Mouse (Mus musculus) limb, embryonic 13.5 days (tissue): Measurements from ENCODE around the gene Efcab11. TPM values are rescaled to one million over a fixed set of nuclear protein-coding genes. Genes with fewer than 3 reads are reported as not detected.
A peak's percentile ranks its signal among the peaks of the same experiment; 100 is the strongest.

Experiments
- ATAC-seq: fragments of 200-750 bp; cut with Nextera tagmentation; 2 replicates; pipeline ENCODE4 v1.8.0; 2017; ENCODE audit warnings: low read depth, moderate number of reproducible peaks, moderate TSS enrichment; ENCODE audit not compliant: low FRiP score
- H3K27ac ChIP-seq: fragments of 300-500 bp; sonication (generic); 2 replicates; pipeline ENCODE4 v1.5.1; 2015; ENCODE audit warnings: inconsistent platforms, mild to moderate bottlenecking, moderate library complexity
- H3K27me3 ChIP-seq: fragments of 300-500 bp; sonication (generic); 2 replicates; pipeline ENCODE4 v1.6.1; 2015; ENCODE audit warnings: mild to moderate bottlenecking, inconsistent platforms
- H3K36me3 ChIP-seq: fragments of 300-500 bp; sonication (generic); 2 replicates; pipeline ENCODE4 v1.6.1; 2015; ENCODE audit warnings: inconsistent platforms, mild to moderate bottlenecking, moderate library complexity
- H3K4me1 ChIP-seq: fragments of 300-500 bp; sonication (generic); 2 replicates; pipeline ENCODE4 v1.6.1; 2015; ENCODE audit warnings: inconsistent platforms
- H3K4me2 ChIP-seq: fragments of 300-500 bp; sonication (generic); replicated peaks from 2 replicates; pipeline ENCODE4 v1.6.1; 2015; ENCODE audit warnings: inconsistent platforms, mild to moderate bottlenecking, moderate library complexity
- H3K4me3 ChIP-seq: fragments of 300-500 bp; sonication (generic); 2 replicates; pipeline ENCODE4 v1.5.1; 2015; ENCODE audit warnings: moderate library complexity, mild to moderate bottlenecking, inconsistent platforms
- H3K9ac ChIP-seq: fragments of 300-500 bp; sonication (generic); 2 replicates; pipeline ENCODE4 v1.6.1; 2015; ENCODE audit warnings: mild to moderate bottlenecking, inconsistent platforms
- H3K9me3 ChIP-seq: fragments of 300-500 bp; sonication (generic); 2 replicates; pipeline ENCODE4 v1.6.1; 2016; ENCODE audit warnings: inconsistent platforms
- WGBS: fragments of 180-500 bp; shearing (Covaris S2); methylation state at CpG from one replicate; pipeline ENCODE4 v1.1.7; 2015; 5-methylcytosine and 5-hydroxymethylcytosine counted together
- polyA plus RNA-seq: library from polyadenylated mRNA; unstranded; fragments of >200 nt; fragmentation: Nextera tagmentation; extraction: Ambion mirVana; gene quantifications from 2 replicates; pipeline ENCODE4 v1.2.1, GENCODE M21; 2015

Efcab11 gene
- polyA plus RNA-seq, 1 experiment from 2014 or later, result 11.8 TPM

DNA sequence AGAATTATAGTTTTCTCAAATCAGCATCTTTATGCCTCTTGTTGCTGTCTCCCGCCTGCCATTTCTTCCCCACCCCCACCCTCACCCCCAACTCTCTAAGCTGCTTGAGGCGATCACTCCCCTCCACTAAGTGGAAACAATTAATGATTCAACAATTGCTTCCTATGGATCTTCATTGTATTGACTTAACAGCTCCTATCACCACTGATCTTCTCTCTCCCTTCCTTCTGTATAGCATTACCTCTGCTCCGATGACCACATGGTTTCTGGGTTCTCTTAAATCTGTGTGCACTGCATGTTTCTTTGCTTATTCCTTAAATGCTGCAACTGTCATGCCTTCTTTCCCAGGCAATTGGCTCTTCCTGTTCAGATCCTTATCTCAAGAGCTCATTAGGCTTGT is 120.2 kb downstream of the Efcab11 start:
- Histone ChIP-seq H3K4me2 (no peak overlapping the region), H3K27ac (no peak overlapping the region), H3K9ac (no peak overlapping the region), H3K27me3 (no peaks in the 10 kb centered on the region), H3K36me3 (no peaks in the 10 kb centered on the region), H3K4me1 (no peaks in the 10 kb centered on the region), H3K4me3 (no peak overlapping the region), H3K9me3 (no peaks in the 10 kb centered on the region)
- no peak for ATAC-seq
- 91% methylated on average over 3 of the region's 3 CpGs for WGBS

DNA sequence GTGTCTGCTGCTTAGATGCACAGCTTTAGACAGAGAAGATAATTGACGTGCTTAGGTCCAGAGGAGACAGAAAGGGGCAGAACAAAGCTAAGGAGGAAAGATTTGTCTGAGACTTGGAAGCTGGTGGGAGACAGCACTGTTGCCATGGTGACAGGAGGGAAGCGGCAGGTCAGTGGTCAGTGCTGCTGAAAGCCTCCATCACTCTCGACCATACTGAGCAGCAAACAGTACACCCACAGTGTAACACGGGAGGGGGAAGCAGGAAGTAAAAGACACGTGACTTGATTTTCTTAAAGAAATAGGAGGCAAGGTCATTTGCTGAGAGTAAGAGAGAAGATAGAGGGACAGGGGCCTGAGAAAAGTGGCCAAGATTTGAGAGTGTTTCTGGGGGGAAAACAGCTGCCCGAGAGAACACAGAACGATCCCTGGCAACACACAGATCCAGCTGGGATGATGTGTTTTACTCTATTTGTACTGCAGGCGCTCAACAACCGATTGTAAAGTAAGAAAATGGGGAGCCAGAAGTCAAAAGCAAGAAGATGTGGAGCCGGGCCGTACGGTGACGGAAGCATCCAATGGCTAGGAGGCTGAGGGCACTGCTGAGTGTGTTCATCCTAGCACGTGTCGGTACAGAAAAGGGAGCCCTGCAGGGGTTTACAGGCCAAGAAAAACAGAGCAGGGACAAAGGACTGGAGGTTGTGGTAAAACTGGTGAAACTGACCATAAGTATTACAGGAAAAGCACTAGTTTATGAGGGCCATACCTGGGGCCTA is 126.3 kb downstream of the Efcab11 start:
- Histone ChIP-seq H3K9me3 (no peaks in the 10 kb centered on the region), H3K27ac (no peak overlapping the region), H3K4me3 (no peak overlapping the region), H3K36me3 (no peaks in the 10 kb centered on the region), H3K4me2 (peak overlapping the region; percentile 35), H3K4me1 (peaks cover 14% of the 10 kb centered on the region), H3K27me3 (no peaks in the 10 kb centered on the region), H3K9ac (0 out of 2 replicates have a peak overlapping the region, but pooled peaks have one; percentile 15)
- WGBS, result 61% methylated on average over 15 of the region's 15 CpGs
- 0 out of 2 replicates have a peak, but pooled peaks have one; percentile 54 for ATAC-seq

DNA sequence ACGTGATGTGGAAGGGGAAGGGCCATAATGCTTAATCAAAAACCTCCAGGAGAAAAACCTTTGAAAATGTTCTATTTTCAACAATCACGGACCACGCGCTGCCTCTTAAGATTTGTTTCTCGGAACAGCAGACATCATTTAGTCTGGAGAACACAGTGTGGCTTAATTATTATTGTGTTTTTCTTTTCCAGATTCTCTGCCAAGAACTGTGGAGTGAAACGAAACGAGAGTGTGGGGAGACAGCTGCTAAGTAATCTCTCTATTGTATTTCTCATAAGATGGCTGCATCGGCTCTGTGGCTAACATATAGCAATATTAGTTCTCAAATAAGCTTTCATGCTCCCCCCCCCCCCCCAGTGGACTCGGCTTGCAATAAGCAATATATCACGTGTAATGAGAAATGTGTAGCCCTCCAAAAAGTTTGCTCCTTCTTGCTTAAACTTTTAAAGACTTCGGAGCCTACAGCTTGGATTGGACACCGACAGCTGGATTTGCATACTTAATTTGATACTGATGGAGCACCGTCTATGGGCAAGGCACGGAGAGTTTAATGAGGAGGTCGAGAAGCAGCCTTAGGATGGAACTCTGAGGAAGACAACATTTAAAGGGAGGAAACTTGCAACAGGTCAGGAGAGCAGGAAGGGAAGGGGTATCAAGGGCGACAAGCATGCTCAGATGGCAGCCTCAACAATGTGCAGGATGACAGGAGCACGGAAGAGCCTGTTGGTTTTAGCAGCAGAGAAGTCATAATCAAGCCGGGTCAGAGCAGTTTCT is 127.1 kb downstream of the Efcab11 start:
- no peaks in the 10 kb centered on the region for H3K9me3 ChIP-seq
- H3K27ac ChIP-seq, result no peak overlapping the region
- H3K36me3 ChIP-seq, result no peaks in the 10 kb centered on the region
- H3K9ac ChIP-seq, result 0 out of 2 replicates have a peak overlapping the region, but pooled peaks have one; percentile 15
- H3K4me3 ChIP-seq, result no peak overlapping the region
- 0 out of 2 replicates have a peak, but pooled peaks have one; percentile 19 for ATAC-seq
- peak overlapping the region; percentile 35 for H3K4me2 ChIP-seq
- peaks cover 14% of the 10 kb centered on the region for H3K4me1 ChIP-seq
- 49% methylated on average over 18 of the region's 18 CpGs for WGBS
- no peaks in the 10 kb centered on the region for H3K27me3 ChIP-seq

DNA sequence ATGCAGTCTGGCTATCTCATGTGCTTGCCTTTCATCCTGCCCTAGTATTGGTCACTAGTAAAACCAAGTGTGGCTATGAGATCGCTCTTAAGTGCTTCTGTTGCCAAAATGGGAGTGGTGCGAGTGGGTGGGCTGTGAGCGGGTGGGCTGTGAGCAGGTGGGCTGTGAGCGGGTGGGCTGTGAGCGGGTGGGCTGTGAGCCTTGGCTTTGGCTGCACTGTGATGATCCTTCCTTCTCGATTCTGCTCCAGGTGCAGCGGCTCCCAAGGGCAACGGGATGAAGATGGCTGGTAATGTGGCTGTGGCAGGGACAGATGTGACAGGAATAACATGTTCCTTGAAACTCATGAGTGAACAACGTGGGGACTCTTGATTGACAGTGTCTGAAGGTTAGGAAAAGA is 128.0 kb downstream of the Efcab11 start:
- Histone ChIP-seq H3K4me1 (peaks cover 14% of the 10 kb centered on the region), H3K27ac (no peak overlapping the region), H3K27me3 (no peaks in the 10 kb centered on the region), H3K4me3 (no peak overlapping the region), H3K36me3 (no peaks in the 10 kb centered on the region), H3K9ac (no peak overlapping the region), H3K9me3 (no peaks in the 10 kb centered on the region), H3K4me2 (no peak overlapping the region)
- WGBS, result 84% methylated on average over 9 of the region's 9 CpGs
- ATAC-seq, result no peak

DNA sequence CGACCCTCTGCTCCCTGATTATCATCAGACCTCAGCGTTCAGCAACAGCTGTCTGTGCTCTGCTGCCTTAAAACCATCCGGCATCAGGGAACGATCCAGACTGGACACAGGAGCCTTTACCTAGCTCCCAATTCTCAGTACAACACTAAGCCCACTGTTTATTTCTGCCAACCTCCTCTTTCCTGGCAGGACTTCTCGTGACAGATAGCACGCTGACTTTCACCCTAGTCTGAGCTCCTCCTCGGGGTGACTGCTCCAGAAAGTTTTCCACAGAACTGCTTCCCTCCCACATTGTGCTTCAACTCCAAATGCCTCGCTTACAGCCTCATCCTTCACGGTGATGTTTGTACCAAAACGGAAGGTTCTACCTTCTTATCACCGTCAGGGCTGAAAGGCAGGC is 131.3 kb downstream of the Efcab11 start:
- Histone ChIP-seq H3K4me2 (no peak overlapping the region), H3K9me3 (no peaks in the 10 kb centered on the region), H3K4me1 (peaks cover 9% of the 10 kb centered on the region), H3K36me3 (no peaks in the 10 kb centered on the region), H3K27me3 (no peaks in the 10 kb centered on the region), H3K27ac (no peak overlapping the region), H3K4me3 (no peak overlapping the region), H3K9ac (no peak overlapping the region)
- 76% methylated on average over 11 of the region's 11 CpGs for WGBS
- no peak for ATAC-seq

DNA sequence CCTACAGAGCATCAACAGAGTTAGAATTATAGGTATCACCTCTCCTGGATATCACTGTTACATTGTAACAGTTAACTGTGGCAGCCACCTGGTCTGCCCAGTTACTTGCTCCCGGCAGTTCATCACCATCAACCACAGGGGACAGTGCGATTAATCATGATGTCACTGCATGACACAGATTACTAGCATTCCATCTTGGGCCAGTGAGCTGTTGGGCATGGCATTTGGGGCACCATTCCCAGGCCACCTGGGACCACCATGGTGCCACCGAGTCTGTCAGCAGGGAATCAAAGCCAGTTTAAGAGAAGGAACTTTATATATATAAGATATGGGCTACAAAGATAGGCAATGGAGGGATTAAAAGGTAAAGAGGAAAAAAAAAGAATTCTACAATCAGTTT is 134.8 kb downstream of the Efcab11 start:
- ATAC-seq, result no peak
- no peak overlapping the region for H3K4me2 ChIP-seq
- WGBS, result 67% methylated on average over 3 of the region's 3 CpGs
- H3K36me3 ChIP-seq, result no peaks in the 10 kb centered on the region
- no peaks in the 10 kb centered on the region for H3K4me1 ChIP-seq
- no peak overlapping the region for H3K9ac ChIP-seq
- no peaks in the 10 kb centered on the region for H3K9me3 ChIP-seq
- H3K27ac ChIP-seq, result no peak overlapping the region
- no peaks in the 10 kb centered on the region for H3K27me3 ChIP-seq
- H3K4me3 ChIP-seq, result no peak overlapping the region

DNA sequence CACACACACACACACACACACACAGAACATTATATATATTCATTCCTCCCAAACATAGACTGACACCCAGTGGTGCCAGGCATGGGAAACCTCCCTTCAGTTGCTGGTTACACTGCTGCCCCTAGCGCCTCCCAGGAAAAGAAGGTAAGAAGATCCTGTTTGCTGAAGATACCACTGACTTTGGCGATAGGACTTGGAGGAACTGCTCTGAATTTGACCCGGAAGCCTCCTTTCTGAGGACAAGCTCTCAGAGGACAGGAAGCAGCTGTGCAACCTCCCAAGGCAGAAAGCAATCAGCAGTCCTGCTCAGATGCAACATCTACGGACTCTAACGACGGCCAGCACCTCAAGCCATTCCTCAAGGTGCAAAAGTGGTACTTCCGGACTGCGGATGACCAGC is 142.6 kb downstream of the Efcab11 start:
- Histone ChIP-seq H3K9ac (no peak overlapping the region), H3K4me2 (no peak overlapping the region), H3K27me3 (no peaks in the 10 kb centered on the region), H3K27ac (no peak overlapping the region), H3K4me1 (0 out of 2 replicates have a peak, but pooled peaks cover 13% of the 10 kb centered on the region), H3K9me3 (no peaks in the 10 kb centered on the region), H3K36me3 (no peaks in the 10 kb centered on the region), H3K4me3 (no peak overlapping the region)
- 69% methylated on average over 8 of the region's 8 CpGs for WGBS
- ATAC-seq, result no peak

DNA sequence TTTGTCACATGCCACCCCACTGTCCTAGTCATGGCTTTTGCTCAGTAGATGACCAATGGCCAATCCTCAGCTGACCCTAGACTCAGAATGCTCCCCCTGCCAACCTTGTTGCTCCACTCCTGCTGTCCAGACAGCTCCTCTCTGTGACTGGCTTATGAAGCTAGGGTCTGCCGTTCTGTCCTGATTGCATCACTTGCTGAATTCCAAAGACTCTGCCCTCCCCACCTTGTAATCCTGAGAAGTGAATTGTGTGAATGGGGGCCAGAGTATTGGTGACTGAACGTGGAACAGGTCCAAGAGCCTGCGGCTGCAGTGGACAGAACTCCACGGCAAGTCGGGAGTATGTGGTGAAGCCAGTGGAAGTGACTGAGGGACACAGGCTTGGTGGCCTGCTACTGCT is 145.0 kb downstream of the Efcab11 start:
- H3K4me3 ChIP-seq, result no peak overlapping the region
- no peak overlapping the region for H3K27ac ChIP-seq
- no peaks in the 10 kb centered on the region for H3K9me3 ChIP-seq
- H3K27me3 ChIP-seq, result no peaks in the 10 kb centered on the region
- H3K36me3 ChIP-seq, result no peaks in the 10 kb centered on the region
- ATAC-seq, result no peak
- H3K4me2 ChIP-seq, result no peak overlapping the region
- no peak overlapping the region for H3K9ac ChIP-seq
- 0 out of 2 replicates have a peak, but pooled peaks cover 13% of the 10 kb centered on the region for H3K4me1 ChIP-seq
- WGBS, result 76% methylated on average over 5 of the region's 5 CpGs

DNA sequence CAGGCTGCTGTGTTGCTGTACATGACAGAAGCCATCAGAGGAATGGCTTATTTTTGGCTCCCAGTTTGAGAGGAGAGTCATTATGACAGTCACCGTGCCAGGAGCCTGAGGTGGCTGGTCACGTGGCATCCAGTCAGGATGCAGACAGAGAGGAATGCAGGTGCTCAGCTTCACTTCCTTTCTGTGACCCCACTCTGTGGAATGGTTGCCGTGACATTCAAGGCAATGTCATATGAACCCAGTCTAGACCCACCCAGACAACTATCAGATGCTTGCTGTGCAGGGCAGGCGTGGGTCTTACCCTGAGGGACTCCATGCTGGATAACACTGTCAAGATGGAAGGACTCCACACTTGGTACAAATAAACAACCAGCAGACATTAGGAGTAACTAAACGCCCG is 146.0 kb downstream of the Efcab11 start:
- Histone ChIP-seq H3K36me3 (no peaks in the 10 kb centered on the region), H3K27ac (no peak overlapping the region), H3K4me3 (no peak overlapping the region), H3K9me3 (no peaks in the 10 kb centered on the region), H3K4me2 (no peak overlapping the region), H3K9ac (no peak overlapping the region), H3K4me1 (0 out of 2 replicates have a peak, but pooled peaks cover 13% of the 10 kb centered on the region), H3K27me3 (no peaks in the 10 kb centered on the region)
- 83% methylated on average over 6 of the region's 6 CpGs for WGBS
- ATAC-seq, result no peak

DNA sequence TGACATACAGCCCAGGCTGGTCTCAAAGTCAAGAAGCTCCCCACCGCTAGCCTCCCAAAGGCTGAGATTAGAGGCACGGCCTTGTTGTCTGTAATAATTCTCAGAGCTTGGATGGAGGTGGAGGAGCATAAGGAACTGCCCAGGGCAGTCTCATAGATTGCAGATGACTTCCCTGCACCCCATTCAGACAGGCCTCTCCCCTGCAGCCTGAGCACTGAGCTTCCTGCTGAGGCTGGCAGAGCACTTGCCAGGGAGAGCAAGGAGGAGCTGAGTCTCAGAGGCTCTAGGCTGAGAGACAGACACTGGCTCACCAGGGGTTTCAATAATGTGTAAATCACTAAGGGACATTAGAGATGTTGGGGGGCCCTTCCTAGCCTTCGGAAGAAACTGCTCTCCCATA is 147.3 kb downstream of the Efcab11 start:
- 49% methylated on average over 3 of the region's 3 CpGs for WGBS
- H3K4me2 ChIP-seq, result no peak overlapping the region

DNA sequence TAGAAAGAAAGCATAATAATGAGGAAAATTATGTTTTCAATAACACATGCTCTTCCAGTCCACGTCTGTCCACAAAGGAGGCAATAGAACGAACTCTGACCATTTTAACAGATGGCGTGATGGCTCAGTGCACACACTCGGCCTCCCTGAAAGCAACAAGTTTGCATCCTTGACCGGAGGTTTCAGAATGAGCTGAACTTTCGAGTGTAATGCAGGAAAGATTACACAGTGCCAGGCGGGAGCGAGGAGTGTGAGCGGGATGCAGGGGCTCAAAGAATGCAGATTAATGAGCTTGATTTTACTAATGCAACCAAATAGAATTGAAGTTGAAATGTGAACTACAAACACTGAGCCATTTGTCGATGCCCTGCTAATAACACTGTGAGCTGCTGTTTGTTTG is 149.1 kb downstream of the Efcab11 start:
- Histone ChIP-seq H3K36me3 (no peaks in the 10 kb centered on the region), H3K27ac (no peak overlapping the region), H3K27me3 (no peaks in the 10 kb centered on the region), H3K9me3 (no peaks in the 10 kb centered on the region), H3K4me1 (0 out of 2 replicates have a peak, but pooled peaks cover 13% of the 10 kb centered on the region), H3K4me3 (no peak overlapping the region), H3K9ac (no peak overlapping the region), H3K4me2 (no peak overlapping the region)
- ATAC-seq, result no peak
- WGBS, result 71% methylated on average over 10 of the region's 10 CpGs

More for the DNA sequence above, 147.3 kb downstream of the Efcab11 start:
- no peak for ATAC-seq
- Histone ChIP-seq H3K36me3 (no peaks in the 10 kb centered on the region), H3K9me3 (no peaks in the 10 kb centered on the region), H3K27ac (no peak overlapping the region), H3K4me3 (no peak overlapping the region), H3K27me3 (no peaks in the 10 kb centered on the region), H3K4me1 (0 out of 2 replicates have a peak, but pooled peaks cover 13% of the 10 kb centered on the region), H3K9ac (no peak overlapping the region)

DNA sequence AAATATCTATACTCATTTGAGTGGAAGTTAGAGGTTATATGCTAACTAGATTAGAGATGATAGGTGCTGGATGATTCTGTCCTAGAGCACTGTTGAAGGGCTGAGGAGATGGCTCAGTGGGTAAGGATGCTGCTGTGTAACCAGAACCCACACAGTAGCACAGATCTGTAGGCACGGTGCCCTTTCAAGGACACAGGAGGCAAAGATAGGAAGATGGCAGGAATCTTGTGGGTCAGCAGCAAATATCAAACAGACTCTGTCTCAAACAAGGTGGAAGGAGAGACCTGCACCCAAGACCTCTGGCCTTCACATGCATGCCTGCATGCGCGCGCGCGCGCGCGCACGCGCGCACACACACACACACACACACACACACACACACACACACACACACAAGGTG is 160.0 kb downstream of the Efcab11 start:
- no peak overlapping the region for H3K9ac ChIP-seq
- no peaks in the 10 kb centered on the region for H3K9me3 ChIP-seq
- H3K4me1 ChIP-seq, result peaks cover 12% of the 10 kb centered on the region
- over 99% methylated on average over 12 of the region's 12 CpGs for WGBS
- no peak overlapping the region for H3K4me2 ChIP-seq
- no peak for ATAC-seq
- no peaks in the 10 kb centered on the region for H3K36me3 ChIP-seq
- H3K27ac ChIP-seq, result no peak overlapping the region
- H3K4me3 ChIP-seq, result no peak overlapping the region
- H3K27me3 ChIP-seq, result no peaks in the 10 kb centered on the region
